Mouse (Mus musculus) embryonic facial prominence, embryonic 13.5 days (tissue): ENCODE measurements around the gene Slc22a14. TPM values are rescaled to one million over a fixed set of nuclear protein-coding genes. Genes with fewer than 3 reads are reported as not detected.
"Not testable (repeated sequence)": the region's sequence is repeated elsewhere in the genome, so short reads cannot be mapped to it uniquely, and the experiment has no call there.

Experiments used
- ATAC-seq: fragments of 200-750 bp; cut with Nextera tagmentation; 2 replicates; pipeline ENCODE4 v1.8.0; 2017; ENCODE audit warnings: low read depth; ENCODE audit not compliant: insufficient number of reproducible peaks, insufficient read depth, low FRiP score, low TSS enrichment
- H3K27ac ChIP-seq: fragments of 300-500 bp; sonication (generic); 2 replicates; pipeline ENCODE4 v1.5.1; 2015; ENCODE audit warnings: moderate library complexity, mild to moderate bottlenecking, inconsistent platforms
- H3K27me3 ChIP-seq: fragments of 300-500 bp; sonication (generic); 2 replicates; pipeline ENCODE4 v1.6.1; 2015; ENCODE audit warnings: mild to moderate bottlenecking, inconsistent platforms
- H3K36me3 ChIP-seq: fragments of 300-500 bp; sonication (generic); 2 replicates; pipeline ENCODE4 v1.6.1; 2015; ENCODE audit warnings: mild to moderate bottlenecking, inconsistent platforms
- H3K4me1 ChIP-seq: fragments of 300-500 bp; sonication (generic); 2 replicates; pipeline ENCODE4 v1.6.1; 2015; ENCODE audit warnings: inconsistent platforms
- H3K4me2 ChIP-seq: fragments of 300-500 bp; sonication (generic); 2 replicates; pipeline ENCODE4 v1.6.1; 2015; ENCODE audit warnings: moderate library complexity, mild to moderate bottlenecking, inconsistent platforms
- H3K4me3 ChIP-seq: fragments of 300-500 bp; sonication (generic); 2 replicates; pipeline ENCODE4 v1.5.1; 2015; ENCODE audit warnings: mild to moderate bottlenecking, inconsistent platforms
- H3K9ac ChIP-seq: fragments of 300-500 bp; sonication (generic); 2 replicates; pipeline ENCODE4 v1.6.1; 2015; ENCODE audit warnings: mild to moderate bottlenecking, inconsistent platforms
- H3K9me3 ChIP-seq: fragments of 300-500 bp; sonication (generic); 2 replicates; pipeline ENCODE4 v1.6.1; 2016; ENCODE audit warnings: inconsistent platforms
- WGBS: fragments of 180-500 bp; shearing (Covaris S2); methylation state at CpG from one replicate; pipeline ENCODE4 v1.1.7; 2015; ENCODE audit warnings: mixed read lengths; 5-methylcytosine and 5-hydroxymethylcytosine counted together
- polyA plus RNA-seq: library from polyadenylated mRNA; unstranded; fragments of >200 nt; fragmentation: Nextera tagmentation; extraction: Ambion mirVana; gene quantifications from 2 replicates; pipeline ENCODE4 v1.2.1, GENCODE M21; 2015

Slc22a14 gene
- polyA plus RNA-seq, 1 experiment from 2014 or later: not detected

DNA sequence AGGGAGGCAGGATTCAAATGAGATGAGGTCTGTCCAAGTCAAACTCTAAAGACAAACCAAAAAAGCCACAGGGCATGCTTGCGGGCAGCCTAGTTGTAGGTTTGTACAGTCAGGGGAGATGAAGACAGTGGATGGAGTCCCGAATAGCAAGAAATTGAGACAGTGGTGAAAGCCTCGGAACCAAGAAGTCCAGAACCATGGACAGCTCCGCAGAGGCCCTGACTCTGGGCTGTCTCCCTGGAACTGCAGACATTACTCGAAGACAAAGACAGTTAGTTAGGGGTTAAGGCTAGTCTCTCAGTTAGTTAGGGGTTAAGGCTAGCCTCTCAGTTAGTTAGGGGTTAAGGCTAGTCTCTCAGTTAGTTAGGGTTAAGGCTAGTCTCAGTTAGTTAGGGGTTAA, 23.6 kb upstream of the Slc22a14 start:
- Histone ChIP-seq H3K4me1 (no peaks in the 10 kb centered on the region), H3K36me3 (peaks cover 14% of the 10 kb centered on the region), H3K9me3 (no peaks in the 10 kb centered on the region), H3K9ac (no peak overlapping the region), H3K27ac (no peak overlapping the region), H3K4me2 (no peak overlapping the region), H3K27me3 (no peaks in the 10 kb centered on the region), H3K4me3 (no peak overlapping the region)
- WGBS: 51% methylated on average over 5 of the region's 5 CpGs
- ATAC-seq: no peak

DNA sequence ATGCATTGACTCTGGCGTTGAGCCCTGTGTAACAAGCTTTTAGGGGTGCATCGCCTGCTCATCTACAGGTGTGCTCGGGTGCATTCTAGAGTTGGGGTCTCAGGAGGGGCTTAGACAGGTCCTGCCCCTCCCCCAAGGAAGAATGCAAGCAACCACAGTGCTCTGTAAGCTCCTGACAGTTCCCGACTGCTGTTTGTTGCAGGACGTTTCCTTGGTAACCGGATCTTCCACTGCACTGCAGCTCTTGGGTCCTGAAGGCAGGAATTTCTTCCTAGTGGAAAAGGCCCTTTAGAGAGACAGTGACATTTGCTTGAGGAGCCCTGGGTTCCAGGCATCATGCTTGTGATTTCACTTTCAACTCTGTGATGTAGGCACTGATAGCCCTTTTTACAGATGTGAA, 17.2 kb upstream of the Slc22a14 start:
- peaks cover 15% of the 10 kb centered on the region; the same call in 1 of the 2 replicates for H3K36me3 ChIP-seq
- no peak overlapping the region for H3K4me3 ChIP-seq
- no peaks in the 10 kb centered on the region for H3K9me3 ChIP-seq
- H3K27me3 ChIP-seq: no peaks in the 10 kb centered on the region
- H3K4me2 ChIP-seq: no peak overlapping the region
- WGBS: 55% methylated on average over 6 of the region's 6 CpGs
- no peak for ATAC-seq
- H3K4me1 ChIP-seq: no peaks in the 10 kb centered on the region
- no peak overlapping the region for H3K9ac ChIP-seq
- H3K27ac ChIP-seq: no peak overlapping the region

DNA sequence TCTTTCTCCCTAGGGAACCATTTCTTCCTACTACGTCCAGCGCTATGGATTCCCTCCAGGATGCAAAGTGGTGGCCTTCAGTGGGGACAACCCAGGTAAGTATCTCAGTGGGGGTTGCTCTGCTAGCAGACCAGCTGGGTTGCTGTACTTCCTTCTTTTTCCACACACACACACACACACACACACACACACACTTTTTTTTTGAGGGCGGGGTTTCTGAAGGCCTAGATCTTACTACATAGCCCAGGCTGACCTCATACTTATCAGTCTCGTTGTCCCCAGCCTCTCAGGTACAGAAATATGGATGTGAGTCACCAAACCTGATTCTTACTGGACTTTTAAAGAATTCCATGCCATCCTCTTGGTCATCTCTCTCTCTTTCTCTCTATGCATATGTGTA, 12.9 kb upstream of the Slc22a14 start:
- 86% methylated on average over 4 of the region's 4 CpGs for WGBS
- H3K4me1 ChIP-seq: no peaks in the 10 kb centered on the region
- no peak for ATAC-seq
- no peaks in the 10 kb centered on the region for H3K27me3 ChIP-seq
- no peaks in the 10 kb centered on the region for H3K9me3 ChIP-seq
- no peak overlapping the region for H3K27ac ChIP-seq
- H3K4me3 ChIP-seq: no peak overlapping the region
- H3K9ac ChIP-seq: no peak overlapping the region
- H3K4me2 ChIP-seq: no peak overlapping the region
- 0 out of 2 replicates have a peak, but pooled peaks cover 7% of the 10 kb centered on the region for H3K36me3 ChIP-seq

DNA sequence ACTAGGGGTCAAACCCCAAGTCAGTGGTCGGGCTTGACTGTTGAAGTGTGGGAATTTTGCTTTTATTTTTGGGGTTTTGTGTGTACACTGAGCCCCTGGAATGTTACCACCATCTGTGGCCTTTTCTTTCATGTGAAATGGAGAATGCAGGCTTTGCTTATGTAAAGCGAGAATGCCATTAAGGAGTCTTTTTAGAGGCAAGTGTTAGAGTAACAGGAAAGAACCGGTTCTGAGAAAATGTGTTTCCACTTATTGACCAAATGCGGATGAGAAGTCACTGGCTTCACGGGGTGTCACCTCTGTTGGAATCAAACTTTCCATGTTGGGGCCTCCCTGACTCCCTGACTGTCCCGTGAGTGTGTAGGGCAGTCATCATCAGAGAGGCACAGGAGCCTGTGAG, 10.2 kb upstream of the Slc22a14 start:
- Histone ChIP-seq H3K27ac (no peak overlapping the region), H3K9me3 (no peaks in the 10 kb centered on the region), H3K36me3 (0 out of 2 replicates have a peak, but pooled peaks cover 2% of the 10 kb centered on the region), H3K4me1 (no peaks in the 10 kb centered on the region), H3K4me3 (no peak overlapping the region), H3K9ac (no peak overlapping the region), H3K27me3 (no peaks in the 10 kb centered on the region), H3K4me2 (no peak overlapping the region)
- WGBS: 38% methylated on average over 6 of the region's 6 CpGs
- ATAC-seq: no peak

DNA sequence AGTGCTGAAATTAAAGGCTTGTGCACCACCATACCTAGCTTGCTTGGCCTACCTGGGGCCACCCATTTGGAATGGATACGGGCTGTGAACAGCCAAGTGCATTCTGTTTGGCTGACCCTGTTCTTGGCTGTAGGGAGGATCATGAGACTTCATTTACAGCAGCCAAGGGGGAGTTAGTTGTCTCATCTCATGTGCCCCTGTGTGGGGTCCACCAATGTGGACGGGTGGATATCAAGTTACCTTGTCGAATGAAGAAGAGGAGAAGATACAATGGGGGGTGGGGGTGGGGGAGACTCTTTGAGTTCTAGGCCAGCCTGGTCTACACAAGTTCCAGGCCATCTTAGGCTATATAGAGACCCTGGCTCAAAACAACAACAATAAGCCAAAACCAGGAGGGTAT, 9.7 kb upstream of the Slc22a14 start:
- H3K9ac ChIP-seq: no peak overlapping the region
- 58% methylated on average over 3 of the region's 3 CpGs for WGBS
- no peaks in the 10 kb centered on the region for H3K4me1 ChIP-seq
- H3K36me3 ChIP-seq: no peaks in the 10 kb centered on the region
- H3K27ac ChIP-seq: no peak overlapping the region
- H3K9me3 ChIP-seq: no peaks in the 10 kb centered on the region
- no peak overlapping the region for H3K4me2 ChIP-seq
- no peaks in the 10 kb centered on the region for H3K27me3 ChIP-seq
- no peak for ATAC-seq
- no peak overlapping the region for H3K4me3 ChIP-seq

DNA sequence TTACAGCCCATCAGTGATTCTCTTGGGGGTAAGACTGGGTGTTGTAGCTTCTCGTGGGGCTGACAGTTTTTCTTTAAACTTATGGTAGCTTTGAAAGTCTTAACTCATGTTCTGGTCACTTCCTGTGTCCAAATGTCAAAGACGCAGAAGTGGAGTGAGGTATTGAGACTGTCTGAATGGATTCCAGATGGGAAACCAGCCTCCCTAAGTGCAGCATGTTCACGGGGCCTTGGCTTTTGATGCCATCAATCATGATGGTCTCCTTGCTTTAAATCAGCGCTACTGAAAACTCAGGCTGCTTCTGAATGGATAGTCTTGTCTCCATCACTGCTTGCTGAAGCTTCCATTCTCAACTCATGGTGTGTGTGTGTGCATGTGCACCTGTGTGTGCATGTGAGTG, 5.9 kb upstream of the Slc22a14 start:
- 45% methylated on average over 4 of the region's 4 CpGs for WGBS
- Histone ChIP-seq H3K4me3 (no peak overlapping the region), H3K9ac (no peak overlapping the region), H3K4me1 (no peaks in the 10 kb centered on the region), H3K27me3 (no peaks in the 10 kb centered on the region), H3K9me3 (no peaks in the 10 kb centered on the region), H3K4me2 (no peak overlapping the region), H3K36me3 (peaks cover 17% of the 10 kb centered on the region), H3K27ac (no peak overlapping the region)
- no peak for ATAC-seq

DNA sequence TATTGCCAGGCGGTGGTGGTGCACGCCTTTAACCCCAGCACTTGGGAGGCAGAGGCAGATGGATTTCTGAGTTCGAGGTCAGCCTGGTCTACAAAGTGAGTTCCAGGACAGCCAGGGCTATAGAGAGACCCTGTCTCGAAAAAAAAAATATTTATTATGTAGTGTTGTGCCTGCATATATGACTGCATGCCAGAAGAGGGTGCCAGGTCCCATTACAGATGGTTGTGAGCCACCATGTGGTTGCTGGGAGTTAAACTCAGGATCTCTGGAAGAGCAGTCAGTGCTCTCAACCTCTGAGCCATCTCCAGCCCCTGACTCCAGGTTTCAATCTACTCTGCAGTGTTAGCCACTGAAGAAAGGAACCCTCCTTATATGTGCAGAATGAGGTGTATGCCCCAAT, 5.4 kb upstream of the Slc22a14 start:
- not testable (repeated sequence) for H3K9me3 ChIP-seq, H3K4me2 ChIP-seq, H3K27me3 ChIP-seq, H3K9ac ChIP-seq, H3K4me1 ChIP-seq, ATAC-seq, H3K4me3 ChIP-seq, H3K27ac ChIP-seq
- peaks cover 17% of the 10 kb centered on the region for H3K36me3 ChIP-seq
- WGBS: 59% methylated on average over 4 of the region's 4 CpGs

DNA sequence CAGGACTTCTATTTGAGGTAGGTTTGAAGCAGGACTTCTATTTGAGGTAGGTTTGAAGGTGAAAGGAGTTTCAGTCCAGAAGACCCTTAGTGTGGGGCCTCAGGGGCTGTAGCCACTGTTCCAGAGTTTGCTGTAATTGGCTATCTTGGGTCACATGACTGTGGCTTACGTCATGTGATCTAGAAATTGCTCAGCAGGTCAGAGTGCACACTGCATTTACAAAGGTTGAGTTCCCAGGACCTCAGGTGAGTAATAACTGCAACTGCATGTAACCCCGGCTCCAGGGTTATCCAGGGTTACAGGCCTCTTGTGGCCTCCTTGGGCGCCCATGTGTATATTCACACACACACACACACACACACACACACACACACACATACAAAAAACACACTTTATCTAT, 3.0 kb upstream of the Slc22a14 start:
- ATAC-seq: no peak
- H3K4me2 ChIP-seq: no peak overlapping the region
- H3K9ac ChIP-seq: no peak overlapping the region
- H3K27ac ChIP-seq: no peak overlapping the region
- H3K4me3 ChIP-seq: no peak overlapping the region
- H3K4me1 ChIP-seq: peaks cover under 1% of the 10 kb centered on the region; the same call in 1 of the 2 replicates
- peaks cover 17% of the 10 kb centered on the region for H3K36me3 ChIP-seq
- H3K27me3 ChIP-seq: no peaks in the 10 kb centered on the region
- 85% methylated on average over 3 of the region's 3 CpGs for WGBS
- H3K9me3 ChIP-seq: no peaks in the 10 kb centered on the region

DNA sequence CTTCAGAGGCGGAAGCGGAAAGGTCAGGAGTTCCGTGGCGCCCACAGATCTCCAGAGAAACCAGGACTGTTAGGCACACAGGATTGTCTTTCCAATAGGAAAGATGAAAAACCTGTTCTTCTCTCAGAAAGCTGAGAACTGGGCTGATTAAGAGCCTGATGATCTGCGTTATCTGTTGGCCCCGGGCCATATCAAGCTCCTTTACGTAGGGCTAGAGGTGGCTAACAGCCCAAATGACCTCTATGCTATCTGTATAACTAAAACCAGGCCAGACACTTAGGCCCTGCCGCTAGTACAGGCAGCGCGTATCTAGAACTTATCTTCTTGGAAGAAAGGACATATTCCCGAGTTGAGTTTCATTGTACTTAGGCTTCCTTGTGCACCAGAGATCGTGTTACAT, 2.1 kb downstream of the Slc22a14 start:
- H3K27ac ChIP-seq: no peak overlapping the region; the same call in 1 of the 2 replicates
- H3K27me3 ChIP-seq: peaks cover under 1% of the 10 kb centered on the region; the same call in 1 of the 2 replicates
- H3K36me3 ChIP-seq: peaks cover 7% of the 10 kb centered on the region; the same call in 1 of the 2 replicates
- 65% methylated on average over 12 of the region's 12 CpGs for WGBS
- H3K4me2 ChIP-seq: no peak overlapping the region
- no peak for ATAC-seq
- H3K4me3 ChIP-seq: no peak overlapping the region
- no peak overlapping the region for H3K9ac ChIP-seq
- H3K9me3 ChIP-seq: no peaks in the 10 kb centered on the region
- H3K4me1 ChIP-seq: peaks cover 8% of the 10 kb centered on the region

DNA sequence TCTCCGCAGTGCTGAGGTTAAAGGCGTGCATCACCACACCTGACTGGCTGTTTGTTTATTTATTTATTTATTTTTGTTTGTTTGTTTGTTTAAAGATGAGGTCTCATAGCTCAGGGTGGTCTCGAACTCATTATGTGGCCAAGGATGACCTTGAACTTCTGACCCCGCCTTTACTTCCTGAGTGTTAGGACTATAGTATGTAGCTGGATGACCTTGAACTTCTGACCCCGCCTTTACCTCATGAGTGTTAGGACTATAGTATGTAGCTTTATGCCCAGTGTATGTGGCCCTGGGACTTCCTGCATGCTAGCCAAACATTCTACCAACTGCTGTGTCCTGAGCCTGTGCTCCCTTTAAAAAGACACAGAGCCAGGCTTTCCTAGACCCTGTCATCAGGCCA, 3.9 kb downstream of the Slc22a14 start:
- H3K9me3 ChIP-seq: no peaks in the 10 kb centered on the region
- H3K27ac ChIP-seq: no peak overlapping the region
- no peak overlapping the region for H3K4me3 ChIP-seq
- H3K4me1 ChIP-seq: peaks cover 14% of the 10 kb centered on the region
- H3K4me2 ChIP-seq: no peak overlapping the region
- WGBS: 94% methylated on average over 5 of the region's 5 CpGs
- H3K9ac ChIP-seq: no peak overlapping the region
- ATAC-seq: no peak
- no peaks in the 10 kb centered on the region for H3K36me3 ChIP-seq
- peaks cover 3% of the 10 kb centered on the region; the same call in 1 of the 2 replicates for H3K27me3 ChIP-seq

DNA sequence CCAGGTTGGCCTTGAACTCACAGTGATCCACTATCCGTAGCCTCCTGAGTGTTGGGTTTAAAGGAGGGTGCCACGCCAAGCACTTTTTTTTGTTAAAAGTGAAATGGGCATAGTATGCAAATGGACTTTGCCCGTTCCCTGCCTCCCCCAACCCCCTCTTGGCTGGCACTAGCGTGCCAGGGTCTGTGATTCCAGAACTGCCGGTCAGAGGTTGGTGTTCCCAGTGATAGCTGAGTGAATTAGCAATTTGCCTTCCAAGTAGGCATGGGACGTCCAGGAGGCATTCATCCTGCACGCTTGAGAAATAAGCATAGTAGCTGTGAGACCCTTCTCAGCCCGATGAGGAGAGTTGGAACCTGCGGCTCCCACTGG, 7.3 kb downstream of the Slc22a14 start:
- Histone ChIP-seq H3K4me3 (peak overlapping the region; percentile 58), H3K27me3 (peaks cover 3% of the 10 kb centered on the region; the same call in 1 of the 2 replicates), H3K9ac (peak overlapping the region; percentile 77; the same call in 1 of the 2 replicates), H3K27ac (no peak overlapping the region), H3K4me2 (peak overlapping the region; percentile 78), H3K36me3 (no peaks in the 10 kb centered on the region), H3K9me3 (no peaks in the 10 kb centered on the region), H3K4me1 (peaks cover 10% of the 10 kb centered on the region)
- ATAC-seq: no peak
- 47% methylated on average over 9 of the region's 9 CpGs for WGBS

DNA sequence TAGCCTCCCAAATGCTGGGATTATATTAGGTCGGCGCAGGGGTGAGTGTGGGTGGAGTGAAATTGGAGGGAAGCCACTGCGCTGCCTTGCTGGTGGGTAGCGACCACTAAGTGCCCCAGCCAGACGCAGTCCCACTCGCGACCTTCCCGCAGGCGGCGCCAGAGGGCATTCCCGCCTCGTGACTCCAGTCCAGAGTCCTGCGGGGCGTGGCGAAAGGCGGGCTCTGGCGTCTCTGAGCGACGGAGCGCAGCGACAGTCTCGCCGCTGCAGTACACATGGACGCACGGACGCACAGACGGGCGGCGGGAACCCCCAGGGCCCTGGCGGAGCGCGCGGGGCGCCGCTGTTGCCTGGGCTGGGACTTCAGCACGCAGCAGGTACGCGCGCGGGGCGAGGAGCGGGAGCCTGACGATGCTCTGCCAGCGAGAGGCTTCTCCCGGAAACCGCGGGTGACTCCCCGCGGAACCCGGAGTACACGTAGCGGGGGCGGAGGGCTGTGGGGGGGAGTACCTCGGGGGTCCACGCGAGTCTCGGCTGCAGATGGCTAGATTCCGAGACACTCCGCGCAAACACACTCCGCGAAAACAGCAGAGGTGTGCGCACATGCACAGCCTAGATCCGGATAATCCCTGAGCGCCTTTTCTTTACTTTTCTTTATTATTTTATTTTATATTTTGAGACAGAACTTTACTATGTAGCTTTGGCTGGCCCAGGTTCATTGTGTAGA, 7.9 kb downstream of the Slc22a14 start, which contains the start of gene Xylb:
TSS of gene Xylb (plus strand) at position 51 of the 727 bp plus-strand sequence.
- Histone ChIP-seq H3K4me3 (peak within 1 kb of the TSS; percentile 58), H3K27ac (no peak within 1 kb of the TSS), H3K27me3 (peaks cover 3% of the 10 kb centered on the region; the same call in 1 of the 2 replicates), H3K4me2 (peak within 1 kb of the TSS; percentile 78), H3K4me1 (peaks cover 6% of the 10 kb centered on the region), H3K9me3 (no peaks in the 10 kb centered on the region), H3K9ac (peak within 1 kb of the TSS; percentile 77), H3K36me3 (no peaks in the 10 kb centered on the region)
- ATAC-seq: peak; percentile 71
- WGBS: 3% methylated on average over 65 of the region's 65 CpGs
